Mouse (Mus musculus) left cerebral cortex, postnatal 25 days (tissue): ENCODE data around the gene Onecut1. TPM values are rescaled to one million over a fixed set of nuclear protein-coding genes. Genes with fewer than 3 reads are reported as not detected.

ENCODE experiments used
- DNase-seq, 2 experiments: peaks; one replicate each; pipeline ENCODE4 v3.0.0; 2022; ENCODE audit warnings: low spot score in 2 of 2, mixed read lengths in 1 of 2
- intact Hi-C: fragments of 180-260 bp; cut with DNase I; formaldehyde crosslinking; loops from one replicate; pipeline ENCODE4 v1.15.1; 2025
- total RNA-seq, 2 experiments: library from RNA; stranded (reverse); gene quantifications; 2 replicates each; pipeline ENCODE4 v1.2.3; 2021

The Onecut1 gene
- total RNA-seq, result under 1 TPM; 0.14 to 0.27 TPM

GRCm38 (mm10) chr9:74861561-74861980, at the start of gene Onecut1:
Gene Onecut1 (plus strand): TSS chr9:74861921.
- intact Hi-C loops, result no loop called here

GRCm38 (mm10) chr9:74819736-74820511, 41.8 kb upstream of the Onecut1 start:
- no peak for DNase-seq
- intact Hi-C loops, result no loop called here

More at GRCm38 (mm10) chr9:74861561-74861980, at the start of gene Onecut1:
- no peak for DNase-seq

GRCm38 (mm10) chr9:74825102-74825501, 36.6 kb upstream of the Onecut1 start:
- intact Hi-C loops, result no loop called here
- DNase-seq, result no peak

GRCm38 (mm10) chr9:74829206-74829605, 32.5 kb upstream of the Onecut1 start:
- intact Hi-C loops, result no loop called here
- no peak for DNase-seq

GRCm38 (mm10) chr9:74842890-74843289, 18.8 kb upstream of the Onecut1 start:
- intact Hi-C loops, result no loop called here

GRCm38 (mm10) chr9:74846867-74847830, 14.6 kb upstream of the Onecut1 start:
- intact Hi-C loops, result loop anchor here (5.0 kb wide), 1 partner anchor 315 kb away; no protein-coding TSS in a partner anchor

More at GRCm38 (mm10) chr9:74842890-74843289, 18.8 kb upstream of the Onecut1 start:
- no peak for DNase-seq

GRCm38 (mm10) chr9:74848411-74849194, 13.1 kb upstream of the Onecut1 start:
- no peak for DNase-seq
- intact Hi-C loops, result loop anchor here (5.0 kb wide), 1 partner anchor 316 kb away; no protein-coding TSS in a partner anchor

More at GRCm38 (mm10) chr9:74846867-74847830, 14.6 kb upstream of the Onecut1 start:
- DNase-seq, result no peak

- intact Hi-C loops, result loop anchor here (5.0 kb wide), 1 partner anchor 317 kb away; no protein-coding TSS in a partner anchor
- DNase-seq, result no peak
These were observed 12.3 kb upstream of the Onecut1 start for GRCm38 (mm10) chr9:74849195-74849978.

GRCm38 (mm10) chr9:74849979-74850780, 11.5 kb upstream of the Onecut1 start:
- DNase-seq, result no peak
- intact Hi-C loops, result loop anchor here (2.0 to 5.0 kb wide), 2 partner anchors 15 to 318 kb away; no protein-coding TSS in a partner anchor

- no peak for DNase-seq
- intact Hi-C loops, result loop anchor here (2.0 kb wide), 1 partner anchor 14 kb away; no protein-coding TSS in a partner anchor
These were observed 11.0 kb upstream of the Onecut1 start for GRCm38 (mm10) chr9:74850781-74851145.

- no peak for DNase-seq
- intact Hi-C loops, result loop anchor here (2.0 kb wide), 1 partner anchor 13 kb away; no protein-coding TSS in a partner anchor
These were observed 10.1 kb upstream of the Onecut1 start for GRCm38 (mm10) chr9:74851601-74852000.

- intact Hi-C loops, result no loop called here
- DNase-seq, result no peak
These were observed 9.4 kb upstream of the Onecut1 start for GRCm38 (mm10) chr9:74852361-74852760.

GRCm38 (mm10) chr9:74853191-74854072, 8.3 kb upstream of the Onecut1 start:
- DNase-seq, result no peak
- intact Hi-C loops, result no loop called here

- DNase-seq, result no peak
- intact Hi-C loops, result no loop called here
These were observed 7.6 kb upstream of the Onecut1 start for GRCm38 (mm10) chr9:74854073-74854591.

GRCm38 (mm10) chr9:74855446-74855845, 6.3 kb upstream of the Onecut1 start:
- intact Hi-C loops, result no loop called here
- no peak for DNase-seq
